In the genomic region with DNA sequence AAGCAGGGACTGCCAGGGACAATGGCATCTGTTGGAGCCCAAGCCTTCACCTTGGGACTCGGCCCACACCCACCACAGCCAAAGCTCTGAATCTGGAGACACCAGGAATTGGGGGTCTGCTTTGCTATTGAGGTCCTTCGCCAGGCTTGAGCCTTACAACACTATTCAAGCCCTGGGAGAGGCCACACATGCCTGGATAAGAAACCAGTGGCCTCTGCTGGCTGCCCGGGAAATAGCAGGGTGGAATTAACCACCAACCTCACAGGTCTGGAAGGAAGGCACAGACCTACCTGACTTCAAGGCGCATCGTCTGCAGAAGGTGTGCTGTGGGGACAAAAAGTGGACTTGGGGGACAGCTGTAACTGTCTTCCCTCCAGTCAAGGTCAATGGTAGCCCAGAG, we compare ENCODE assay signal across 8 mouse cellular contexts. TPM values are rescaled to one million over a fixed set of nuclear protein-coding genes. Genes with fewer than 3 reads are reported as not detected.
DNase-seq lines count a peak whose midpoint lies in the region; ATAC-seq and TF ChIP-seq lines count a peak whose summit lies in the region.
"Had no signal": no experiment of that assay in that cellular context is flagged by ENCODE, and none has a peak within 500 bp of the region (broad histone marks: within the 10 kb centered on the region; RNA-seq: fewer than 3 reads in every experiment).

No protein-coding gene starts in this region.

- DNase-seq in MN1 (ENCODE audit: low spot score) = peak; percentile 71
- DNase-seq in embryonic facial prominence, embryonic 11.5 days (ENCODE audit: low spot score) = peak; percentile 56
- DNase-seq in hindbrain, embryonic 10.5 days (ENCODE audit: low spot score) = peak; percentile 57
- DNase-seq in layer of hippocampus, adult 18-20 months (ENCODE audit: low spot score in 2 of 2) = peak; percentile 65 to 85
- peak; percentile 69 for DNase-seq in lung, postnatal 14 days

- H3K4me1 ChIP-seq in E14TG2a.4 (replicated peaks; ENCODE audit: low read depth, low read length) = peaks cover 46% of the 10 kb centered on the region
- no peaks in the 10 kb centered on the region for H3K4me1 ChIP-seq in embryonic facial prominence, embryonic 11.5 days (ENCODE audit: control insufficient read depth, insufficient read depth, low read length)
- H3K4me1 ChIP-seq in hindbrain, embryonic 10.5 days (replicated peaks) = no peaks in the 10 kb centered on the region
- no peaks in the 10 kb centered on the region for H3K4me1 ChIP-seq in small intestine, adult 2 months (ENCODE audit: control insufficient read depth, insufficient read depth, insufficient read length, low read length)

- WGBS in embryonic facial prominence, embryonic 11.5 days = 58% methylated on average over 5 of the region's 5 CpGs
- WGBS in hindbrain, embryonic 10.5 days = 63% methylated on average over 5 of the region's 5 CpGs
- WGBS in small intestine, adult 2 months = 46% methylated on average over 5 of the region's 5 CpGs

- no peak overlapping the region for H3K27ac ChIP-seq in embryonic facial prominence, embryonic 11.5 days (replicated peaks; ENCODE audit: low read depth, low read length)
- peak overlapping the region; percentile 16; the same call in 1 of the 2 replicates for H3K27ac ChIP-seq in hindbrain, embryonic 10.5 days
- no peak overlapping the region for H3K27ac ChIP-seq in small intestine, adult 2 months (ENCODE audit: insufficient read depth, low read depth, low read length)

- TF ChIP-seq CTCF in E14TG2a.4 (conservative IDR thresholded peaks at IDR 0.05; ENCODE audit: low read length) = peak; percentile 73
- peak; percentile 69; the same call in 1 of the 2 replicates for TF ChIP-seq CTCF in small intestine, adult 2 months (IDR thresholded peaks at IDR 0.05; ENCODE audit: extremely low read depth, insufficient read length, insufficient replicate concordance, low read depth, low read length)

- H3K9ac ChIP-seq in embryonic facial prominence, embryonic 11.5 days (replicated peaks; ENCODE audit: low read length) = no peak overlapping the region

- no peak overlapping the region for H3K4me2 ChIP-seq in embryonic facial prominence, embryonic 11.5 days (ENCODE audit: low read depth, low read length)

- H3K27me3 ChIP-seq in E14TG2a.4 (ENCODE audit: insufficient read depth, low read length) = no peaks in the 10 kb centered on the region
- no peaks in the 10 kb centered on the region for H3K27me3 ChIP-seq in embryonic facial prominence, embryonic 11.5 days (ENCODE audit: control insufficient read depth, insufficient read depth, low read length)
- H3K27me3 ChIP-seq in hindbrain, embryonic 10.5 days (ENCODE audit: insufficient read depth, poor library complexity, severe bottlenecking) = no peaks in the 10 kb centered on the region
- no peaks in the 10 kb centered on the region for H3K27me3 ChIP-seq in small intestine, adult 2 months (ENCODE audit: control insufficient read depth, insufficient read depth, low read length)

- no peak for ATAC-seq in embryonic facial prominence, embryonic 11.5 days (replicated peaks; ENCODE audit: insufficient number of reproducible peaks, low FRiP score, low TSS enrichment, low read depth)

- TF ChIP-seq POLR2A in small intestine, adult 2 months (IDR thresholded peaks at IDR 0.05; ENCODE audit: low read depth, low read length) = no peak

- H3K36me3 ChIP-seq in E14TG2a.4 (ENCODE audit: insufficient read depth, low read length) = peaks cover 98% of the 10 kb centered on the region
- peaks cover 13% of the 10 kb centered on the region for H3K36me3 ChIP-seq in embryonic facial prominence, embryonic 11.5 days (replicated peaks; ENCODE audit: control insufficient read depth, insufficient read depth, low read depth, low read length)
- H3K36me3 ChIP-seq in hindbrain, embryonic 10.5 days = peaks cover 100% of the 10 kb centered on the region
- peaks cover 63% of the 10 kb centered on the region for H3K36me3 ChIP-seq in small intestine, adult 2 months (ENCODE audit: control insufficient read depth, insufficient read depth, low read length)

- 0 out of 2 replicates have a peak overlapping the region, but pooled peaks have one; percentile 45 for H3K4me3 ChIP-seq in E14TG2a.4 (replicated peaks; ENCODE audit: low read length)
- no peak overlapping the region for H3K4me3 ChIP-seq in embryonic facial prominence, embryonic 11.5 days (ENCODE audit: low read depth, low read length)
- no peak overlapping the region for H3K4me3 ChIP-seq in hindbrain, embryonic 10.5 days
- H3K4me3 ChIP-seq in small intestine, adult 2 months (ENCODE audit: low read depth, low read length) = no peak overlapping the region

- no peaks in the 10 kb centered on the region for H3K9me3 ChIP-seq in E14TG2a.4 (ENCODE audit: low read length)
- H3K9me3 ChIP-seq in embryonic facial prominence, embryonic 11.5 days (replicated peaks; ENCODE audit: control insufficient read depth, low read length) = no peaks in the 10 kb centered on the region
- no peaks in the 10 kb centered on the region for H3K9me3 ChIP-seq in hindbrain, embryonic 10.5 days

RNA-seq across cellular contexts. Expression of a gene that starts 14.1 kb away (rescaled TPM):
- polyA plus RNA-seq in embryonic facial prominence, embryonic 11.5 days (2014; fragmentation: Nextera tagmentation; extraction: Ambion mirVana) = 86.1 and 88.2 TPM in 2 replicates
- polyA plus RNA-seq in hindbrain, embryonic 10.5 days (2016; fragmentation: Nextera tagmentation; extraction: Ambion mirVana) = 93.6 and 96.4 TPM in 2 replicates
- total RNA-seq in layer of hippocampus, adult 18-20 months (2021) = 10 to 100 TPM; 79.3 to 84.6 TPM
- polyA plus RNA-seq in small intestine, adult 2 months (2012; rRNA removed) = 75.8 and 113 TPM in 2 replicates

RNA-seq across cellular contexts. Expression of a gene that starts 20.4 kb away (rescaled TPM):
- polyA plus RNA-seq in embryonic facial prominence, embryonic 11.5 days (2014; fragmentation: Nextera tagmentation; extraction: Ambion mirVana) = 1.4 and 1.8 TPM in 2 replicates
- 1.8 and 3.0 TPM in 2 replicates for polyA plus RNA-seq in hindbrain, embryonic 10.5 days (2016; fragmentation: Nextera tagmentation; extraction: Ambion mirVana)
- 10 to 100 TPM; 69.7 to 75.6 TPM for total RNA-seq in layer of hippocampus, adult 18-20 months (2021)
- polyA plus RNA-seq in small intestine, adult 2 months (2012; rRNA removed) = 1.2 and 6.1 TPM in 2 replicates
- total RNA-seq: neutrophil, adult 5-6 weeks had no signal

RNA-seq across cellular contexts. Expression of a gene that starts 25.2 kb away (rescaled TPM):
- 2.6 and 2.8 TPM in 2 replicates for polyA plus RNA-seq in embryonic facial prominence, embryonic 11.5 days (2014; fragmentation: Nextera tagmentation; extraction: Ambion mirVana)
- polyA plus RNA-seq in hindbrain, embryonic 10.5 days (2016; fragmentation: Nextera tagmentation; extraction: Ambion mirVana) = 6.8 and 10.2 TPM in 2 replicates
- 100 to 1,000 TPM; 153 to 157 TPM for total RNA-seq in layer of hippocampus, adult 18-20 months (2021)
- polyA plus RNA-seq in small intestine, adult 2 months (2012; rRNA removed) = 0.50 and 0.77 TPM in 2 replicates
- total RNA-seq: neutrophil, adult 5-6 weeks had no signal

RNA-seq across cellular contexts. Expression of a gene that starts 34.7 kb away (rescaled TPM):
- 30.3 and 32.0 TPM in 2 replicates for polyA plus RNA-seq in embryonic facial prominence, embryonic 11.5 days (2014; fragmentation: Nextera tagmentation; extraction: Ambion mirVana)
- 35.1 and 36.0 TPM in 2 replicates for polyA plus RNA-seq in hindbrain, embryonic 10.5 days (2016; fragmentation: Nextera tagmentation; extraction: Ambion mirVana)
- total RNA-seq in layer of hippocampus, adult 18-20 months (2021) = 10 to 100 TPM; 42.5 to 42.9 TPM
- polyA plus RNA-seq in small intestine, adult 2 months (2012; rRNA removed) = 16.9 and 33.7 TPM in 2 replicates

RNA-seq across cellular contexts. Expression of a gene that starts 36.0 kb away (rescaled TPM):
- 9.6 and 16.6 TPM in 2 replicates for polyA plus RNA-seq in embryonic facial prominence, embryonic 11.5 days (2014; fragmentation: Nextera tagmentation; extraction: Ambion mirVana)
- polyA plus RNA-seq in hindbrain, embryonic 10.5 days (2016; fragmentation: Nextera tagmentation; extraction: Ambion mirVana) = 11.9 and 21.7 TPM in 2 replicates
- total RNA-seq in layer of hippocampus, adult 18-20 months (2021) = 10 to 100 TPM; 78.8 to 80.0 TPM
- 26.1 and 31.9 TPM in 2 replicates for polyA plus RNA-seq in small intestine, adult 2 months (2012; rRNA removed)
